Mouse (Mus musculus) hematopoietic stem cell, adult 5-6 weeks (primary cell): ENCODE measurements at regions not wholly inside any gene's neighbourhood (a gene's known extent, or its start where the extent isn't known, plus 50 kb on each side); places are given as distances from the start of the nearest gene placed in this dataset.
A peak's percentile ranks its signal among the peaks of the same experiment; 100 is the strongest.

ENCODE experiments used
- ATAC-seq, 2 experiments: fragments of 125-278 bp in 1 of 2; replicated peaks in 1 of 2; 2 replicates each; pipeline ENCODE4 v1.8.0; 2016 to 2017; ENCODE audit warnings: inconsistent platforms in 2 of 2, mild to moderate bottlenecking in 2 of 2, moderate number of reproducible peaks in 2 of 2, low read depth in 1 of 2, moderate TSS enrichment in 1 of 2; ENCODE audit not compliant: low FRiP score in 2 of 2, poor library complexity in 2 of 2, severe bottlenecking in 2 of 2, insufficient read depth in 1 of 2, low TSS enrichment in 1 of 2

- ATAC-seq, result no peak
Observed at GRCm38 (mm10) chr9:63861418-63861817, 103.6 kb upstream of the Smad3 start.

GRCm38 (mm10) chr9:63860196-63860595 lies 102.4 kb upstream of the Smad3 start:
- ATAC-seq, result no peak

GRCm38 (mm10) chr9:63856065-63856736 lies 98.4 kb upstream of the Smad3 start:
- no peak for ATAC-seq

- ATAC-seq, result no peak
Observed at GRCm38 (mm10) chr9:63851809-63852208, 94.0 kb upstream of the Smad3 start.

- ATAC-seq, result peak; percentile 55 to 77; a peak in 3 of 4 replicates
Observed at GRCm38 (mm10) chr9:63850316-63850693, 92.5 kb upstream of the Smad3 start.

- no peak for ATAC-seq
Observed at GRCm38 (mm10) chr9:63849564-63850315, 91.9 kb upstream of the Smad3 start.

GRCm38 (mm10) chr9:63843883-63844485 lies 86.2 kb upstream of the Smad3 start:
- ATAC-seq, result peak; percentile 62 to 75

GRCm38 (mm10) chr9:63843431-63843830 lies 85.6 kb upstream of the Smad3 start:
- ATAC-seq, result no peak

GRCm38 (mm10) chr9:63841102-63841501 lies 83.3 kb upstream of the Smad3 start:
- ATAC-seq, result no peak

GRCm38 (mm10) chr9:63838996-63839772 lies 81.4 kb upstream of the Smad3 start:
- no peak for ATAC-seq

GRCm38 (mm10) chr9:63837552-63837951 lies 79.8 kb upstream of the Smad3 start:
- ATAC-seq, result no peak

- no peak for ATAC-seq
Observed at GRCm38 (mm10) chr9:63836565-63837284, 78.9 kb upstream of the Smad3 start.

- ATAC-seq, result no peak
Observed at GRCm38 (mm10) chr9:63836036-63836435, 78.2 kb upstream of the Smad3 start.

- no peak for ATAC-seq
Observed at GRCm38 (mm10) chr9:63834416-63834815, 76.6 kb upstream of the Smad3 start.

GRCm38 (mm10) chr9:63818163-63818562 lies 60.4 kb upstream of the Smad3 start:
- ATAC-seq, result no peak

GRCm38 (mm10) chr9:63816540-63816939 lies 58.7 kb upstream of the Smad3 start:
- no peak for ATAC-seq

- no peak for ATAC-seq
Observed at GRCm38 (mm10) chr9:63809901-63810587, 52.2 kb upstream of the Smad3 start.
